Mouse (Mus musculus) liver, postnatal 0 days (tissue): ENCODE results near the gene Rere. TPM values are rescaled to one million over a fixed set of nuclear protein-coding genes. Genes with fewer than 3 reads are reported as not detected.

ENCODE experiments used
- ATAC-seq: fragments of 200-750 bp; cut with Nextera tagmentation; 2 replicates; pipeline ENCODE4 v1.8.0; 2017; ENCODE audit warnings: mild to moderate bottlenecking, moderate library complexity
- DNase-seq: peaks from one replicate; pipeline ENCODE4 v3.0.0-alpha.2; 2016
- H3K27ac ChIP-seq: fragments of 300-500 bp; sonication (generic); 2 replicates; pipeline ENCODE4 v1.5.1; 2014; ENCODE audit warnings: antibody characterized with exemption, moderate library complexity, mild to moderate bottlenecking, low read depth
- H3K27me3 ChIP-seq: fragments of 300-500 bp; sonication (generic); 2 replicates; pipeline ENCODE4 v1.6.1; 2014; ENCODE audit warnings: low read length, control low read depth, mixed read lengths; ENCODE audit not compliant: insufficient read depth
- H3K36me3 ChIP-seq: fragments of 300-500 bp; sonication (generic); replicated peaks from 2 replicates; pipeline ENCODE4 v1.6.1; 2014; ENCODE audit warnings: mild to moderate bottlenecking, control low read depth, low read length, moderate library complexity, mixed read lengths; ENCODE audit not compliant: insufficient read depth
- H3K4me1 ChIP-seq: fragments of 300-500 bp; sonication (generic); 2 replicates; pipeline ENCODE4 v1.6.1; 2014; ENCODE audit warnings: antibody characterized with exemption, mild to moderate bottlenecking, control low read depth; ENCODE audit not compliant: insufficient read depth
- H3K4me2 ChIP-seq: fragments of 300-500 bp; sonication (generic); 2 replicates; pipeline ENCODE4 v1.6.1; 2014; ENCODE audit warnings: low read depth, mild to moderate bottlenecking, low read length, moderate library complexity, mixed read lengths
- H3K4me3 ChIP-seq: fragments of 300-500 bp; sonication (generic); 2 replicates; pipeline ENCODE4 v1.5.1; 2014; ENCODE audit warnings: low read depth, low read length
- H3K9ac ChIP-seq: fragments of 300-500 bp; sonication (generic); replicated peaks from 2 replicates; pipeline ENCODE4 v1.6.1; 2014; ENCODE audit warnings: mild to moderate bottlenecking, moderate library complexity
- H3K9me3 ChIP-seq: fragments of 300-500 bp; sonication (generic); 2 replicates; pipeline ENCODE4 v1.6.1; 2016; ENCODE audit warnings: mild to moderate bottlenecking, control low read depth, low read length, mixed read lengths
- CTCF ChIP-seq: sonication (generic); IDR thresholded peaks from 2 replicates; pipeline ENCODE4 v1.5.1; 2016; ENCODE audit warnings: antibody characterized with exemption, low read depth
- EP300 ChIP-seq: IDR thresholded peaks from 2 replicates; pipeline ENCODE4 v1.6.1; 2016; ENCODE audit warnings: antibody characterized with exemption, low read depth, mild to moderate bottlenecking
- WGBS: fragments of 180-500 bp; shearing (Covaris S2); extraction: QIAGEN DNeasy Blood & Tissue Kit; methylation state at CpG from one replicate; pipeline ENCODE4 v1.1.7; 2014; ENCODE audit not compliant: insufficient replicate concordance; 5-methylcytosine and 5-hydroxymethylcytosine counted together
- polyA plus RNA-seq: library from polyadenylated mRNA; unstranded; fragments of >200 nt; fragmentation: Nextera tagmentation; extraction: Ambion mirVana; gene quantifications from 2 replicates; pipeline ENCODE4 v1.2.1, GENCODE M21; 2015

The Rere gene
- polyA plus RNA-seq, 1 experiment from 2014 or later, result 4.3 TPM

GRCm38 (mm10) chr4:150380273-150380672 is 98.8 kb downstream of the Rere start:
- ATAC-seq (no peak), DNase-seq (no peak)
- no peak overlapping the region for H3K27ac ChIP-seq
- no peak overlapping the region for H3K4me2 ChIP-seq
- no peak overlapping the region for H3K4me3 ChIP-seq
- no peaks in the 10 kb centered on the region for H3K9me3 ChIP-seq
- no peaks in the 10 kb centered on the region for H3K36me3 ChIP-seq
- TF ChIP-seq CTCF (no peak), EP300 (no peak)
- H3K27me3 ChIP-seq, result no peaks in the 10 kb centered on the region
- H3K4me1 ChIP-seq, result peaks cover 13% of the 10 kb centered on the region
- 63% methylated on average over 5 of the region's 5 CpGs for WGBS
- no peak overlapping the region for H3K9ac ChIP-seq

DNA sequence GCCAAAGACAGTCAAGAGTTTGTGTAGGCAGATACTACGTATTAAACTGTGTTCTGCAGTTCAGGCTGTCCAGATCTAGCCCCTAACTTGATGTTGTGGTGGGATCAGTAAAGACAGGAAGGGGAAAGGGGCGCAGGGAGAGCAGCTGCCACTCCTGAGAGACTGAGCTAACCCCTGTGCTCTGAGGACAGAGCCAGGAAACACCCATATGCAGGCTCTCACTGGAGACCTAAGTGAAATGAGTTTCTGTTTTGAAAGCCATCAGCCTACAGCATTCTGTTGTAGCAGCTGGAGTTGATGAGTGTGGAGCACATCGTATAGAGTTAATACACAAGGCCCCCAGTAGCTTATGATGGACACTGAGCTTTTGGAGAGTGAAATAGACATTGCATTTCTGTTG is 101.1 kb downstream of the Rere start:
- Histone ChIP-seq H3K9ac (no peak overlapping the region), H3K36me3 (no peaks in the 10 kb centered on the region), H3K4me3 (no peak overlapping the region), H3K4me1 (peaks cover 6% of the 10 kb centered on the region; the same call in 1 of the 2 replicates), H3K9me3 (no peaks in the 10 kb centered on the region), H3K27me3 (no peaks in the 10 kb centered on the region), H3K27ac (no peak overlapping the region), H3K4me2 (peak overlapping the region; percentile 19; the same call in 1 of the 2 replicates)
- 64% methylated on average over 3 of the region's 3 CpGs for whole genome bisulfite sequencing
- ATAC-seq (no peak), DNase-seq (no peak)
- no peak for TF ChIP-seq EP300
- TF ChIP-seq CTCF, result no peak

DNA sequence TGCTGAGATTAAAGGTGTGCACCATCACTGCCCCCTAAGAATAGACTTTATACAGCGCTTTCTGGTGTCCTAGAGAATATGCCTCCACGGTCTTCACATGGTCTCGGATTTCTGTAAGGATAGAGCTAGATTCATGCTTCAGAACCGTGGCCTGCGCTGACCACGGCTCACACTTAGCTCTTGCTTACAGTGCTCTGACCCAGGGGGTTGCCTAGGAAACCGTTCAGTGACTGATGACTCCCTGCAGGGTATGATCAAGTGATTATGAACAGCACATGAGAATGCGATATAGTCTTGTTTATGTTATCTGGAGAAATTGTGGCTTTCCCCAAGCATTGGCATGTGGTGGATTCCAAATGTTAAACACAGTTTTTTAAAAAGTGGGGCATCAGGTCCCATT is 103.0 kb downstream of the Rere start:
- H3K9me3 ChIP-seq, result no peaks in the 10 kb centered on the region
- TF ChIP-seq CTCF (no peak), EP300 (no peak)
- peaks cover 6% of the 10 kb centered on the region; the same call in 1 of the 2 replicates for H3K4me1 ChIP-seq
- WGBS, result 75% methylated on average over 8 of the region's 8 CpGs
- no peak for DNase-seq
- no peaks in the 10 kb centered on the region for H3K27me3 ChIP-seq
- no peak for ATAC-seq
- H3K36me3 ChIP-seq, result no peaks in the 10 kb centered on the region
- no peak overlapping the region for H3K27ac ChIP-seq
- H3K9ac ChIP-seq, result no peak overlapping the region
- no peak overlapping the region for H3K4me3 ChIP-seq
- H3K4me2 ChIP-seq, result no peak overlapping the region

GRCm38 (mm10) chr4:150384899-150385298 is 103.5 kb downstream of the Rere start:
- no peaks in the 10 kb centered on the region for H3K27me3 ChIP-seq
- H3K4me1 ChIP-seq, result peaks cover 6% of the 10 kb centered on the region; the same call in 1 of the 2 replicates
- 78% methylated on average over 3 of the region's 3 CpGs for WGBS
- H3K27ac ChIP-seq, result no peak overlapping the region
- no peaks in the 10 kb centered on the region for H3K9me3 ChIP-seq
- no peaks in the 10 kb centered on the region for H3K36me3 ChIP-seq
- H3K4me2 ChIP-seq, result no peak overlapping the region
- no peak for ATAC-seq
- no peak for DNase-seq
- no peak overlapping the region for H3K4me3 ChIP-seq
- H3K9ac ChIP-seq, result no peak overlapping the region
- no peak for TF ChIP-seq EP300

DNA sequence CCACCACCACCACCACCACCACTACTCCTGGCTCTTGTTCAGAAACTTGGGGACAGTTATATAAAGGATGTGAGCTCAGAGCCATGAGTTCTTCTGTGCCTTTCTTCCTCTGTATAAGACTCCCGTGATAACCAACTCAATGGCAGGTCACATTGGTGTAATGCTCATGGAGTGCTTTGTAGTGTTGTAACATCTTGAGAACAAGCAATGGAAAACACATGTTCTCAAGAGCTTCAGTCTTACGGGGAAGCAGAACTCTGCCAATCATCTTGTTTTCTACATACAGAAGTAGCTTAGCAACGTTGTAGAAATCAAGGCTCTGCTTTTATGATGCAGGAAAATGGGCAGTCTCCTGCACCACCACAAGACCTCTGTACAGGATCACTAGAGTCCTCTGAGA is 107.1 kb downstream of the Rere start:
- peaks cover 11% of the 10 kb centered on the region for H3K4me1 ChIP-seq
- TF ChIP-seq CTCF (no peak), EP300 (no peak)
- H3K27me3 ChIP-seq, result no peaks in the 10 kb centered on the region
- H3K36me3 ChIP-seq, result no peaks in the 10 kb centered on the region
- no peaks in the 10 kb centered on the region for H3K9me3 ChIP-seq
- H3K4me2 ChIP-seq, result no peak overlapping the region
- DNase-seq (no peak), ATAC-seq (no peak)
- no peak overlapping the region for H3K9ac ChIP-seq
- WGBS, result 64% methylated on average over 3 of the region's 3 CpGs
- no peak overlapping the region for H3K27ac ChIP-seq
- no peak overlapping the region for H3K4me3 ChIP-seq

GRCm38 (mm10) chr4:150393607-150394006 is 112.2 kb downstream of the Rere start:
- no peaks in the 10 kb centered on the region for H3K36me3 ChIP-seq
- H3K4me1 ChIP-seq, result peaks cover 38% of the 10 kb centered on the region
- ATAC-seq, result peak; percentile 40; the same call in 1 of the 2 replicates
- TF ChIP-seq CTCF, result no peak
- no peak for TF ChIP-seq EP300
- no peak overlapping the region for H3K4me2 ChIP-seq
- no peak for DNase-seq
- no peak overlapping the region for H3K9ac ChIP-seq
- no peak overlapping the region for H3K27ac ChIP-seq
- H3K27me3 ChIP-seq, result no peaks in the 10 kb centered on the region
- WGBS, result 49% methylated on average over 8 of the region's 8 CpGs
- H3K4me3 ChIP-seq, result no peak overlapping the region
- H3K9me3 ChIP-seq, result no peaks in the 10 kb centered on the region

DNA sequence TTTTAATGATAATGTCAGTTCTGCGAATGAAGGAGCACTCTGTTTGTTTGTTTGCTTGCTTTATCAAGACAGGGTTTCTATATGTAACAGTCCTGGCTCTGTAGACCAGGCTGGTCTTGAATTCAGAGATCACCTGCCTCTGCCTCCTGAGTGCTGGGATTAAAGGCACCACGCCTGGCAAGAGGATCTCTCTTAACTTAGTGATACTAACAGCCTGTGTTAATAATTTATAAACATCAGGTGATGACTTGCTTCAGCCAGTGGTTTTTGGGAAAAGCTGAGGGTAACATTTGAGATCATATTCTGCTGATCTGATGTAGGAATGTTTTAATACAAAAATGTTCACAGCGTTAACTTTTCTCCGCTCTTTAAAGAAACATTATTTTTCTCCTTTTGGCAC is 112.6 kb downstream of the Rere start:
- ATAC-seq, result no peak
- H3K27ac ChIP-seq, result no peak overlapping the region
- TF ChIP-seq CTCF (no peak), EP300 (no peak)
- no peak overlapping the region for H3K9ac ChIP-seq
- H3K4me1 ChIP-seq, result peaks cover 38% of the 10 kb centered on the region
- no peak for DNase-seq
- H3K4me2 ChIP-seq, result no peak overlapping the region
- WGBS, result 81% methylated on average over 4 of the region's 4 CpGs
- H3K4me3 ChIP-seq, result no peak overlapping the region
- no peaks in the 10 kb centered on the region for H3K27me3 ChIP-seq
- H3K36me3 ChIP-seq, result no peaks in the 10 kb centered on the region
- H3K9me3 ChIP-seq, result no peaks in the 10 kb centered on the region
